Mouse (Mus musculus) cerebellum, adult (tissue): ENCODE measurements at regions not wholly inside any gene's neighbourhood (a gene's known extent, or its start where the extent isn't known, plus 50 kb on each side); places are given as distances from the start of the nearest gene placed in this dataset.
"Not testable (repeated sequence)": the region's sequence is repeated elsewhere in the genome, so short reads cannot be mapped to it uniquely, and the experiment has no call there.

Experiments used
- ATAC-seq: cut with Nextera tagmentation; 2 replicates; pipeline ENCODE4 v1.9.2; 2017; ENCODE audit warnings: mild to moderate bottlenecking, moderate library complexity, mixed read lengths; ENCODE audit not compliant: insufficient number of reproducible peaks, low FRiP score, low TSS enrichment

- not testable (repeated sequence) for ATAC-seq
Measured at GRCm38 (mm10) chr6:100399387-100399786, 112.1 kb upstream of the Rybp start.

DNA sequence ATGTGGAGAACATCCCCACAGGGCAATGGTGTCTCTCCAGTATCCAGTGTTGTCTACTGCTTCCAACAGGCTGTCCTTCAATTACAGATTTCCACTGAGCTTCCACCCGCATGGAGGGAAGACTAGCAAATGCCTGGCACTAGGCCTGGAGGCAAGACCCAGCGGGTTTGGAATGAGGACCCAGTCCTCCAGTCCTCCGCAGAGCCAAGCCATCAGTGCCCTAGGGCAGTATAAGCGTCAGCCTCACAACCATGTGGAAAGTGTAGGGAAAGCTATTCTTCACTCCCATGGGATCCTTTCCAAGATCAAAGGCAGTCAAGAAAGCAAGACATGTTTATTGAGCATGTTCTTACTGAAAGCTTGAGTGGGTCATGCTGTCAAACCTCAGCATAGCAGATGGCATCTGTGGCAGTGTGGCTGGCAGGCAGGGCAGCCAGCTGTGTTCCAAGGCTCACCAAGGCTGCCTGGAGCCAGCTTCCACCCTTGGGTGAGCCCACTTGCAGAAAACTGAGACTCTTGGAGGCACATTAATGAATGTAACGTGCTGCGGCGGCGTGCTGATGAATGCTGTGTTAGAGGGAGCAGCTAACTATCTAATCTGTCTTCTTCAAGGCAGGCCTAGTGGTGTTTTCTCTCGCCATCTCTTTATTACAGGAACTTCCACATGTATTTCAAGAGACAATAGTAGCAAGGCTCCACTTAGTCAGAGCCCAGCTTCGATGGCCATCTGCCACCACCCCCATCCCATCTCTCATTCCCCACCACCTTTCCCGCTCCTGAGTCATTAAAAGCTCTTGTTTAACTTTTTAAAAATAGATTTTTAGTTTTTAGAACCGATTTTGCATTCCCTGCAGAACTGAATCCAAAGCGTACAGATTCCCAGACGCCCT, 109.3 kb upstream of the Rybp start:
- ATAC-seq, result no peak

GRCm38 (mm10) chr6:100390258-100390910, 103.1 kb upstream of the Rybp start:
- no peak for ATAC-seq

DNA sequence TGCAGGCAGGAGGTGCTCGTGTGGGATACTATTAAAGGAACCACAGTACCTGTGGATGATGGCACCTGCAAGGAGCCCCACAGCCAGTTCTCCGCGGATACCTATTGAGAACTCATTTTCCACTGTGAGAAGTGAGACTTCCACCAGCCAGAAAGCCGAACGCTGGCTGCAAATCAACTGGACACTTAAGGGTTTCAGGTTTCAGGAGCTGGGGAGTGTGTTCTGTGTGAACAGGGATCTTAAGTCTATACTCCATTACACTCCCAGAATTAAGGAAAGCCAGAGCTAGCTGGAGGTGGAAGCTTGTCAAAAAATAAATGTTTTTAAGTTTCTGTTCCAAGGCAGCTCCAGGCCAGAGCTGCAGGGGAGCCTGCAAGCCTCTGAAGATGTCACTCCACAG, 99.8 kb upstream of the Rybp start:
- no peak for ATAC-seq

DNA sequence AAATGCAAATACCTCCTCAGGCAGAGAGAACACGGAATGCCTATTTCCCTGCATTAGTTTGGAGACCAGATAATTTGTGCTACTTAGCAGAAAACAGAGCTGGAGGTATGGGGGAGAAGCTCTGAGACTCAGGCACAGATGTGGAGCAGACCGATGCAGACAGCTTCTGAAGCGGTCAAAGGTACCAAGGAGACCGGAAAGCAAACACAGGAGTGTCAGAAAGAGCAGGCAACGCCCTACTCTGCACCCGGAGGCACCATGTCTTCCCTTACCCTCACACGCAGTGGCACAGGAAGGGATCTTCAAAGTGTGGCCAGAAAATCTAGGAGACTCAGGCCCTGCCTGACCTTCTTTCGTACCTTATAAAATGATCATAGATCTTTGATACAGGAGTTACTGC, 98.4 kb upstream of the Rybp start:
- ATAC-seq, result no peak

GRCm38 (mm10) chr6:100381046-100381445, 93.8 kb upstream of the Rybp start:
- ATAC-seq, result no peak

DNA sequence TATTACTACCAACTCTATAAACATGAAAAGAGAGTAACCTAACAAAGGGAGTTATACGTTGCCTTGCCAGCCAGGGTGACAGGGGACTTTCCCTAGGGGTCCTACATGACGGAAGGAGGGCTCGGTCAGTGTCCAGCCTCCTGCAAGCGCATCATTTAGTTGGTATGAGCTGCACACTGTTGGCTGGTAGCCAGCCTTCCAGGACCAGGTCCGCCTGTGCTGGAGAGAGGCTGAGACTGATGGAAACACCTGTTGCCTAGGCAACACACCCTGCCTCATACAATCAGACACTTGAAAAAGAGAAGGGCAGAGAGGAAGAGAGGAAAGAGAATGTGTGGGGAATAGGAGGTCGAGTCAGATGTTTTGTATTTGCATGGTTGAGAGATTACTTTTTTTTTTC, 93.3 kb upstream of the Rybp start:
- no peak for ATAC-seq

GRCm38 (mm10) chr6:100379792-100380191, 92.5 kb upstream of the Rybp start:
- ATAC-seq, result no peak

- ATAC-seq, result no peak
Measured at GRCm38 (mm10) chr6:100378533-100378874, 91.2 kb upstream of the Rybp start.

DNA sequence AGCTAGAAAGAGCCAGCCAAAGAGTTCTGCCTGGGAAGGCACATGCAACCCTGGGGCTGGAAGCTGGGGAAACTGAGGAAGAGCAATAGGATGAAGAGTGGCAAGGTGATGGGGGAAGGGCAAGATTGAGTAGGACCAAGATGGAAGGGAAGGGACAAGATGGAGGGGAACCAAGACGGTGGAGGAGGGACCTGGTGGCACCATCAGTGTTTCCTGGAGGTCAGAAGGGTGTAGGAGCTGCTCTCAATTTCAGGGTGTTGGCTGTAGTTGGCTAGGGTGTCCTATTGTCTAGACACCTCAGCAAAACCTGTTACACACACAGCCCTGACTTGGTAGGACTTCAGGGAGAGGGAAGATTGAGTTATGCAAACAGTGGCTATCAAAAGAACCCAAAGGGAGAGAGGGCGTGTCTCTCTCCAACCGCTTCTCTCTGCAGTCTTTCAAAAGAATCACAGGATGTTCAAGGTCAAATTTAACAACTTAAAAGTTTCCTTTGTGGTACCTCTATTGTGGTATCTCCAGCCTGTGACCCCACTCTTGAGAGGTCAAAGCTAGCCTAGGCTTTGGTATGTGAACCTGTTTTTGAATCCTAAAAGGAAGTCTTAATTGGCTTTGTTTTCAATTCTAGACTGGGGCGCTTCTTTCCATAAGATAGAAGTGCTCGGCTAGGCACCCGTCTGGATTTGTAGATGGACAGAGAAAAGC, 90.7 kb upstream of the Rybp start:
- ATAC-seq, result no peak

DNA sequence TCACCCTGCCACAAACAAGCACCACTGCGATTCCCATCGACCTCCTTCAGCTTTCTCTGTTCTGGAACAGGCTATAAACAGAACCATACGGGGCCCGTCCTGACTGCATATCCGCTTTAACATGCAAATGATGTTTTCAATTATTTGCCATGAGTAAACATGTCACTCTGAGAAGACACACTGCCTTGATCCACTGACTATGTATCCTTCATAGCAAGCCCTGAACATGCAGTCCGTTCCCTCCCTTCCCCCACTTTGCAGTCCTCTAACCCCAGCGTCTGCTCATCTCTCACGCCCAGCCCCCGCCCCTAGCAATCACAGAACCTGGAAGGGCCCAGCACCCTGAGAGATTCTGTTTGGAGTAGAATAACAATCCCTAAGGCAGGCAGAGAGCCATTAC, 89.4 kb upstream of the Rybp start:
- ATAC-seq, result no peak

GRCm38 (mm10) chr6:100370828-100371227, 83.5 kb upstream of the Rybp start:
- ATAC-seq, result no peak

- ATAC-seq, result no peak
Measured at GRCm38 (mm10) chr6:100370358-100370757, 83.1 kb upstream of the Rybp start.

GRCm38 (mm10) chr6:100366231-100366630, 78.9 kb upstream of the Rybp start:
- ATAC-seq, result no peak

GRCm38 (mm10) chr6:100365791-100366190, 78.5 kb upstream of the Rybp start:
- no peak for ATAC-seq

DNA sequence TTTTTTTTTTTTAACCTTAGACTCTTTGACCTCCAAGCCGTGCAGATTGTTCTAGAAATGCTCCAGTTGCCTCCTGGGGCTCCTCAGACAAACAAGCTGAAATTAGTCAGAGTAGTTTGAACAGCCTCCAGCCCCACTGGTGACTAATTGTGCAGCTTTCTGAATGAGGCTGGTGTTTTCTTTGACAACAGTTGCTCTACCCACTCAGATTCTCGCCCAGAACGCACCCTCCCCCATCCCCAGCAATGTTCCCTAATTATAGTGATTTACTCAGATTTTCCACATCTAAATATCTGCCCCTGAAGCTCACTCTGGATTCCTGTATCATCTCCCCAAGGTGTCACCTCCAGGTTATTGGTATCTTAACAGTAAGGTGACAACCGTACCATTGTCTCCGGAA, 76.4 kb upstream of the Rybp start:
- ATAC-seq, result no peak

DNA sequence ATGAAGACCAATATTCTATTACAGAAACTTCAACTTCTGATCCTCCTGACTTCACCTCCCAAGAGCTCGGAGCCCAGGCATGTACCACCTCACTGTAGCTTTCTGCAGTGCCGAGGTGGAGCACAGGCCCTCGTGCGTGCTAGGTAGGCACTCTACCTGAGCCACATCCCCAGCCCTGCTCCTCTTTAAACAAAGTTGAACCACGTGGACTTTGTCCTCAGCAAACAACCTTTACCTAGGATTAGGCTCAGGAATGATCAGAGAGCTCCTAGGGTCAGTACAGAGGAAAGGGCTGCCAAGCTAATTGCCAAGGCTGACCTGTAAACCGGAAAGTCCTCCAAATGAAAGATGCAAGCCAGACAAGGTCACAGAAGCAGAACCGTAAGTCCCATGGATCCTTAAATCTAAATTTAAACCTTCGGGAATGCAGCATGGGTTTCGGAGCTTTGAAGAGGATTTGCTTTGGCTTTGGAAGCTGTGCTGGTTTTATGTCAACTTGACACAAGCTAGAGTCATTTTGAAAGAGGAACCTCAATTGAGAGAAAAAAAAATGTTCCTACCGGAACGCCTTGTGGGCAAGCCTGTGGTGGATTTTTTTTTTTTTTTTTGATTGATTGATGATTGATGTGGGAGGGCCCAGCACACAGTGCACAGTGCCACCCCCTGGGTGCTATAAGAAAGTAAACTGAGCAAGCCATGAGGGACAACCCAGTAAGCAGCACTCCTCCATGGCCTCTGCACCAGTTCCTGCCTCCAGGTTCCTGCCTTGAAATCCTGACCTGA, 69.5 kb upstream of the Rybp start:
- no peak for ATAC-seq

DNA sequence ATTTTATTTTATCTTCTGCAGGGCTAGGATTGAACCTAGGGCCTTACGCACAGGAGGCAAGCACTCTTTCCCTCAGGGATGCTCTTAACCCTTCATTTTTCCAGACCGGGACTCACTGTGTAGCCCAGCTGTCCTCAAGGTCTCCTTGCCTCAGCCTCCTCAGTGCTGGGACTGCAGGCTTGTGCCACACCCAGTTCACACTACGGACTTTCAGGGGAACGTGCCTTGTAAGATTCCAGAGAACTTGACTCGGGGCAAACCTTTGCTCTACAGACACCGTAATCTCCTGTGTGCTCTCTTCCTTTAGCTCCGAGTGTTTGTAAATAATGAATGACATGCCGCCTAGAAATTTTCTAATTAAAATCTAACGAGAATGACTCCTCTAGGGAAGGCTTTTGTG, 68.6 kb upstream of the Rybp start:
- no peak for ATAC-seq

GRCm38 (mm10) chr6:100347481-100347880, 60.2 kb upstream of the Rybp start:
- no peak for ATAC-seq

DNA sequence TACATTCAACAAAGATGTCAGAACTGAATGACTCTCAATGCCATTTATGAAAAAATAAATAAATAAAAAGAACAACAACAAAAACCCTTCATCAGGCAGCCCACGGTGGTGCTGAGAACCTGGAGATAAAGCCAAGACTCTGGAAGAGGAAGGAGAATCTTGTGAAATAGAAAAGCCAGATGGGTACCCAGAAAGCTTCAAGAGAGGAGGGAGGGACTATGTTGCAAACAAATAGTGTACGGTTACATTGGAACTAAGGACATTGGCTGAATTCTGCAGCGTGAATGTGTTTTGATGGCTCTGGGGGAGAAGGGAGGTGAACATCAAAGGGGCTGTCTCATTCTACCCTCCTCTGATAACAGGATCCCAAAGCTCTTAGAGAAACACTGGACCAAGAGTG, 57.8 kb upstream of the Rybp start:
- ATAC-seq, result no peak
